Mouse (Mus musculus): ENCODE measurements around the gene Trpt1. TPM values are rescaled to one million over a fixed set of nuclear protein-coding genes. Genes with fewer than 3 reads are reported as not detected.
A peak's percentile ranks its signal among the peaks of the same experiment; 100 is the strongest.

Gene Trpt1
- polyA plus RNA-seq, 2 experiments = 12.0 to 15.1 TPM

GRCm38 (mm10) chr19:6955424-6955823 is 40.5 kb upstream of the Trpt1 start:
- Histone ChIP-seq H3K9ac (ENCODE audit: low read depth, low read length, severe bottlenecking) (no peak overlapping the region), H3K27ac (replicated peaks; ENCODE audit: low read depth, low read length) (no peak overlapping the region), H3K9me3 (ENCODE audit: control insufficient read depth, low read length) (no peaks in the 10 kb centered on the region), H3K4me2 (replicated peaks; ENCODE audit: low read depth, low read length, severe bottlenecking) (no peak overlapping the region), H3K4me3 (replicated peaks; ENCODE audit: low read length) (no peak overlapping the region), H3K36me3 (ENCODE audit: control insufficient read depth, insufficient read depth, low read length) (peaks cover 65% of the 10 kb centered on the region), H3K4me1 (ENCODE audit: control insufficient read depth, insufficient read depth, low read length) (peaks cover 10% of the 10 kb centered on the region), H3K27me3 (ENCODE audit: control insufficient read depth, insufficient read depth, low read length) (no peaks in the 10 kb centered on the region)
- WGBS = 74% methylated on average over 7 of the region's 7 CpGs
- no peak for TF ChIP-seq POLR2A (IDR thresholded peaks at IDR 0.05; ENCODE audit: borderline replicate concordance, extremely low read depth, insufficient read depth, insufficient read length)
- DNase-seq (ENCODE audit: low spot score) = no peak
- ATAC-seq (ENCODE audit: low FRiP score, low read depth) = no peak

- Histone ChIP-seq H3K9me3 (ENCODE audit: control insufficient read depth, low read length) (no peaks in the 10 kb centered on the region), H3K9ac (ENCODE audit: low read depth, low read length, severe bottlenecking) (no peak overlapping the region), H3K27me3 (ENCODE audit: control insufficient read depth, insufficient read depth, low read length) (no peaks in the 10 kb centered on the region), H3K4me2 (replicated peaks; ENCODE audit: low read depth, low read length, severe bottlenecking) (no peak overlapping the region), H3K36me3 (ENCODE audit: control insufficient read depth, insufficient read depth, low read length) (peaks cover 69% of the 10 kb centered on the region), H3K4me1 (ENCODE audit: control insufficient read depth, insufficient read depth, low read length) (peaks cover 10% of the 10 kb centered on the region), H3K4me3 (replicated peaks; ENCODE audit: low read length) (no peak overlapping the region), H3K27ac (replicated peaks; ENCODE audit: low read depth, low read length) (no peak overlapping the region)
- 74% methylated on average over 10 of the region's 10 CpGs for WGBS
- no peak for ATAC-seq (ENCODE audit: low FRiP score, low read depth)
- no peak for DNase-seq (ENCODE audit: low spot score)
- no peak for TF ChIP-seq POLR2A (IDR thresholded peaks at IDR 0.05; ENCODE audit: borderline replicate concordance, extremely low read depth, insufficient read depth, insufficient read length)
These were observed 39.5 kb upstream of the Trpt1 start for GRCm38 (mm10) chr19:6956461-6956860.

GRCm38 (mm10) chr19:6968491-6969271 is 27.2 kb upstream of the Trpt1 start:
- H3K27ac ChIP-seq (replicated peaks; ENCODE audit: low read depth, low read length) = no peak overlapping the region
- no peak for DNase-seq (ENCODE audit: low spot score)
- H3K9me3 ChIP-seq (ENCODE audit: control insufficient read depth, low read length) = no peaks in the 10 kb centered on the region
- peak overlapping the region; percentile 61 for H3K4me3 ChIP-seq (replicated peaks; ENCODE audit: low read length)
- peaks cover 26% of the 10 kb centered on the region for H3K36me3 ChIP-seq (ENCODE audit: control insufficient read depth, insufficient read depth, low read length)
- no peak for ATAC-seq (ENCODE audit: low FRiP score, low read depth)
- H3K9ac ChIP-seq (ENCODE audit: low read depth, low read length, severe bottlenecking) = peak overlapping the region; percentile 63
- WGBS = 12% methylated on average over 15 of the region's 15 CpGs
- peak overlapping the region; percentile 61 for H3K4me2 ChIP-seq (replicated peaks; ENCODE audit: low read depth, low read length, severe bottlenecking)
- no peak for TF ChIP-seq POLR2A (IDR thresholded peaks at IDR 0.05; ENCODE audit: borderline replicate concordance, extremely low read depth, insufficient read depth, insufficient read length)
- H3K27me3 ChIP-seq (ENCODE audit: control insufficient read depth, insufficient read depth, low read length) = no peaks in the 10 kb centered on the region
- H3K4me1 ChIP-seq (ENCODE audit: control insufficient read depth, insufficient read depth, low read length) = peaks cover 21% of the 10 kb centered on the region

- Histone ChIP-seq H3K9ac (ENCODE audit: low read depth, low read length, severe bottlenecking) (peak overlapping the region; percentile 63), H3K9me3 (ENCODE audit: control insufficient read depth, low read length) (no peaks in the 10 kb centered on the region), H3K4me1 (ENCODE audit: control insufficient read depth, insufficient read depth, low read length) (peaks cover 21% of the 10 kb centered on the region), H3K4me2 (replicated peaks; ENCODE audit: low read depth, low read length, severe bottlenecking) (peak overlapping the region; percentile 61), H3K36me3 (ENCODE audit: control insufficient read depth, insufficient read depth, low read length) (peaks cover 23% of the 10 kb centered on the region), H3K4me3 (replicated peaks; ENCODE audit: low read length) (peak overlapping the region; percentile 61), H3K27me3 (ENCODE audit: control insufficient read depth, insufficient read depth, low read length) (no peaks in the 10 kb centered on the region), H3K27ac (replicated peaks; ENCODE audit: low read depth, low read length) (no peak overlapping the region)
- WGBS = 1% methylated on average over 12 of the region's 20 CpGs
- no peak for TF ChIP-seq POLR2A (IDR thresholded peaks at IDR 0.05; ENCODE audit: borderline replicate concordance, extremely low read depth, insufficient read depth, insufficient read length)
- peak; percentile 46 for ATAC-seq (ENCODE audit: low FRiP score, low read depth)
- DNase-seq (ENCODE audit: low spot score) = peak; percentile 39
These were observed 26.7 kb upstream of the Trpt1 start for GRCm38 (mm10) chr19:6969291-6969664.

- DNase-seq (ENCODE audit: low spot score) (peak; percentile 30), ATAC-seq (ENCODE audit: low FRiP score, low read depth) (peak; percentile 73)
- peak overlapping the region; percentile 61 for H3K4me2 ChIP-seq (replicated peaks; ENCODE audit: low read depth, low read length, severe bottlenecking)
- under 1% methylated on average over 44 of the region's 55 CpGs for whole genome bisulfite sequencing
- no peaks in the 10 kb centered on the region for H3K27me3 ChIP-seq (ENCODE audit: control insufficient read depth, insufficient read depth, low read length)
- no peak overlapping the region for H3K27ac ChIP-seq (replicated peaks; ENCODE audit: low read depth, low read length)
- peak; percentile 69; the same call in 1 of the 2 replicates for TF ChIP-seq POLR2A (IDR thresholded peaks at IDR 0.05; ENCODE audit: borderline replicate concordance, extremely low read depth, insufficient read depth, insufficient read length)
- H3K9ac ChIP-seq (ENCODE audit: low read depth, low read length, severe bottlenecking) = peak overlapping the region; percentile 63
- H3K36me3 ChIP-seq (ENCODE audit: control insufficient read depth, insufficient read depth, low read length) = peaks cover 18% of the 10 kb centered on the region
- peak overlapping the region; percentile 61 for H3K4me3 ChIP-seq (replicated peaks; ENCODE audit: low read length)
- peaks cover 21% of the 10 kb centered on the region for H3K4me1 ChIP-seq (ENCODE audit: control insufficient read depth, insufficient read depth, low read length)
- H3K9me3 ChIP-seq (ENCODE audit: control insufficient read depth, low read length) = no peaks in the 10 kb centered on the region
These were observed 26.1 kb upstream of the Trpt1 start for GRCm38 (mm10) chr19:6969665-6970381.

Data from limb, embryonic 14.5 days (tissue).